Mouse (Mus musculus) intestine, embryonic 14.5 days (tissue): Measurements from ENCODE around the gene 1700008O03Rik. TPM values are rescaled to one million over a fixed set of nuclear protein-coding genes. Genes with fewer than 3 reads are reported as not detected.

Source experiments
- ATAC-seq: fragments of 200-750 bp; cut with Nextera tagmentation; replicated peaks from 2 replicates; pipeline ENCODE4 v1.8.0; 2017; ENCODE audit warnings: low read depth, moderate number of reproducible peaks, moderate TSS enrichment, moderate library complexity; ENCODE audit not compliant: low FRiP score, low TSS enrichment
- DNase-seq: peaks from one replicate; pipeline ENCODE4 v3.0.0-alpha.2; 2018; ENCODE audit warnings: low spot score
- H3K27ac ChIP-seq: fragments of 300-500 bp; sonication (generic); 2 replicates; pipeline ENCODE4 v1.5.1; 2014; ENCODE audit warnings: low read depth, mild to moderate bottlenecking, control low read depth
- H3K27me3 ChIP-seq: fragments of 300-500 bp; sonication (generic); replicated peaks from 2 replicates; pipeline ENCODE4 v1.6.1; 2014; ENCODE audit warnings: low read length, control low read depth; ENCODE audit not compliant: control insufficient read depth, insufficient read depth
- H3K36me3 ChIP-seq: fragments of 300-500 bp; sonication (generic); 2 replicates; pipeline ENCODE4 v1.6.1; 2014; ENCODE audit warnings: low read length, control low read depth; ENCODE audit not compliant: control insufficient read depth, insufficient read depth
- H3K4me1 ChIP-seq: fragments of 300-500 bp; sonication (generic); replicated peaks from 2 replicates; pipeline ENCODE4 v1.6.1; 2014; ENCODE audit warnings: low read length, control low read depth, mixed read lengths; ENCODE audit not compliant: control insufficient read depth, insufficient read depth
- H3K4me2 ChIP-seq: fragments of 300-500 bp; sonication (generic); 2 replicates; pipeline ENCODE4 v1.6.1; 2014; ENCODE audit warnings: low read length
- H3K4me3 ChIP-seq: fragments of 300-500 bp; sonication (generic); 2 replicates; pipeline ENCODE4 v1.5.1; 2014; ENCODE audit warnings: low read depth, low read length, control low read depth, mixed read lengths
- H3K9ac ChIP-seq: fragments of 300-500 bp; sonication (generic); 2 replicates; pipeline ENCODE4 v1.6.1; 2014; ENCODE audit warnings: mild to moderate bottlenecking, low read length
- H3K9me3 ChIP-seq: fragments of 300-500 bp; sonication (generic); 2 replicates; pipeline ENCODE4 v1.6.1; 2016; ENCODE audit warnings: low read length, control low read depth; ENCODE audit not compliant: control insufficient read depth
- WGBS: fragments of 180-500 bp; shearing (Covaris S2); extraction: QIAGEN DNeasy Blood & Tissue Kit; methylation state at CpG from one replicate; pipeline ENCODE4 v1.1.7; 2014; 5-methylcytosine and 5-hydroxymethylcytosine counted together
- polyA plus RNA-seq: library from polyadenylated mRNA; unstranded; fragments of >200 nt; fragmentation: Nextera tagmentation; extraction: Ambion mirVana; gene quantifications from 2 replicates; pipeline ENCODE4 v1.2.1, GENCODE M21; 2014

Gene 1700008O03Rik
- polyA plus RNA-seq, 1 experiment from 2014 or later, result 1.5 TPM

- H3K4me3 ChIP-seq, result no peak overlapping the region
- WGBS, result 74% methylated on average over 12 of the region's 12 CpGs
Observed at GRCm38 (mm10) chr7:44344622-44345021, 41.0 kb downstream of the 1700008O03Rik start.

GRCm38 (mm10) chr7:44343459-44344015 is 42.1 kb downstream of the 1700008O03Rik start:
- no peak for DNase-seq
- ATAC-seq, result 0 out of 2 replicates have a peak, but pooled peaks have one; percentile 32
- 19% methylated on average over 11 of the region's 11 CpGs for WGBS
- no peak overlapping the region for H3K9ac ChIP-seq
- peaks cover 12% of the 10 kb centered on the region for H3K27me3 ChIP-seq
- peaks cover 3% of the 10 kb centered on the region; the same call in 1 of the 2 replicates for H3K36me3 ChIP-seq
- H3K9me3 ChIP-seq, result no peaks in the 10 kb centered on the region
- H3K27ac ChIP-seq, result no peak overlapping the region
- H3K4me1 ChIP-seq, result no peaks in the 10 kb centered on the region
- peak overlapping the region; percentile 18; the same call in 1 of the 2 replicates for H3K4me2 ChIP-seq
- no peak overlapping the region for H3K4me3 ChIP-seq

More at GRCm38 (mm10) chr7:44344622-44345021, 41.0 kb downstream of the 1700008O03Rik start:
- ATAC-seq (no peak), DNase-seq (no peak)
- Histone ChIP-seq H3K27ac (no peak overlapping the region), H3K4me1 (no peaks in the 10 kb centered on the region), H3K27me3 (0 out of 2 replicates have a peak, but pooled peaks cover 7% of the 10 kb centered on the region), H3K9me3 (no peaks in the 10 kb centered on the region), H3K4me2 (no peak overlapping the region), H3K36me3 (peaks cover 3% of the 10 kb centered on the region; the same call in 1 of the 2 replicates), H3K9ac (no peak overlapping the region)

- Histone ChIP-seq H3K27me3 (peaks cover 30% of the 10 kb centered on the region), H3K9me3 (no peaks in the 10 kb centered on the region), H3K4me3 (no peak overlapping the region), H3K4me2 (no peak overlapping the region), H3K27ac (no peak overlapping the region), H3K9ac (no peak overlapping the region), H3K36me3 (peaks cover 3% of the 10 kb centered on the region; the same call in 1 of the 2 replicates), H3K4me1 (no peaks in the 10 kb centered on the region)
- ATAC-seq (no peak), DNase-seq (no peak)
- 64% methylated on average over 5 of the region's 5 CpGs for WGBS
Observed at GRCm38 (mm10) chr7:44341714-44342113, 43.9 kb downstream of the 1700008O03Rik start.

GRCm38 (mm10) chr7:44341119-44341518 is 44.5 kb downstream of the 1700008O03Rik start:
- no peak overlapping the region for H3K27ac ChIP-seq
- H3K4me2 ChIP-seq, result no peak overlapping the region
- H3K4me1 ChIP-seq, result no peaks in the 10 kb centered on the region; the same call in 1 of the 2 replicates
- H3K27me3 ChIP-seq, result peaks cover 36% of the 10 kb centered on the region
- 87% methylated on average over 10 of the region's 10 CpGs for WGBS
- no peak for ATAC-seq
- H3K36me3 ChIP-seq, result peaks cover under 1% of the 10 kb centered on the region; the same call in 1 of the 2 replicates
- H3K9ac ChIP-seq, result no peak overlapping the region
- H3K9me3 ChIP-seq, result no peaks in the 10 kb centered on the region
- no peak overlapping the region for H3K4me3 ChIP-seq
- no peak for DNase-seq

GRCm38 (mm10) chr7:44340226-44340625 is 45.4 kb downstream of the 1700008O03Rik start:
- Histone ChIP-seq H3K4me2 (no peak overlapping the region), H3K9ac (no peak overlapping the region), H3K27me3 (peaks cover 45% of the 10 kb centered on the region), H3K36me3 (no peaks in the 10 kb centered on the region), H3K4me3 (no peak overlapping the region), H3K9me3 (no peaks in the 10 kb centered on the region), H3K27ac (no peak overlapping the region), H3K4me1 (no peaks in the 10 kb centered on the region; the same call in 1 of the 2 replicates)
- ATAC-seq, result no peak
- WGBS, result 61% methylated on average over 6 of the region's 6 CpGs
- DNase-seq, result no peak

- H3K36me3 ChIP-seq, result no peaks in the 10 kb centered on the region
- H3K9me3 ChIP-seq, result no peaks in the 10 kb centered on the region
- H3K9ac ChIP-seq, result no peak overlapping the region
- no peak overlapping the region for H3K27ac ChIP-seq
- peak overlapping the region; percentile 14; the same call in 1 of the 2 replicates for H3K4me3 ChIP-seq
- 5% methylated on average over 32 of the region's 32 CpGs for WGBS
- H3K4me2 ChIP-seq, result no peak overlapping the region
- no peak for ATAC-seq
- peaks cover 50% of the 10 kb centered on the region for H3K27me3 ChIP-seq
- DNase-seq, result no peak
- no peaks in the 10 kb centered on the region; the same call in 1 of the 2 replicates for H3K4me1 ChIP-seq
Observed at GRCm38 (mm10) chr7:44337121-44337849, 48.3 kb downstream of the 1700008O03Rik start.

GRCm38 (mm10) chr7:44336046-44337021 is 49.3 kb downstream of the 1700008O03Rik start:
- peak; percentile 19; the same call in 1 of the 2 replicates for ATAC-seq
- Histone ChIP-seq H3K9ac (no peak overlapping the region), H3K27ac (no peak overlapping the region), H3K27me3 (peaks cover 50% of the 10 kb centered on the region), H3K36me3 (no peaks in the 10 kb centered on the region), H3K4me1 (no peaks in the 10 kb centered on the region; the same call in 1 of the 2 replicates), H3K4me3 (peak overlapping the region; percentile 31), H3K4me2 (peak overlapping the region; percentile 64), H3K9me3 (no peaks in the 10 kb centered on the region)
- no peak for DNase-seq
- WGBS, result 4% methylated on average over 36 of the region's 54 CpGs
